Mouse (Mus musculus) MEL (cell line): ENCODE results near the gene Esyt3. TPM values are rescaled to one million over a fixed set of nuclear protein-coding genes. Genes with fewer than 3 reads are reported as not detected.

Experiments used
- DNase-seq: peaks from one replicate; pipeline ENCODE4 v3.0.0; 2011; ENCODE audit warnings: low read depth, low spot score
- H3K27ac ChIP-seq: 2 replicates; pipeline ENCODE4 v1.5.1; 2012; ENCODE audit warnings: low read depth, mild to moderate bottlenecking, control low read depth, low read length, moderate library complexity; ENCODE audit not compliant: control insufficient read depth
- H3K27me3 ChIP-seq, 2 experiments: fragments of 150-350 bp in 1 of 2; sonication (generic) in 1 of 2; 2 replicates each; pipeline ENCODE4 v1.6.1; 2012; ENCODE audit warnings: low read length in 2 of 2, mild to moderate bottlenecking in 2 of 2, improper control_type of control experiment in 1 of 2, moderate library complexity in 1 of 2; ENCODE audit not compliant: insufficient read depth in 2 of 2, control insufficient read depth in 1 of 2
- H3K36me3 ChIP-seq, 2 experiments: 2 replicates each; pipeline ENCODE4 v1.6.1; 2012 to 2014; ENCODE audit warnings: low read length in 2 of 2, improper control_type of control experiment in 1 of 2, inconsistent platforms in 1 of 2, mild to moderate bottlenecking in 1 of 2; ENCODE audit not compliant: insufficient read depth in 2 of 2, control insufficient read depth in 1 of 2
- H3K4me1 ChIP-seq, 2 experiments: fragments of 150-350 bp in 1 of 2; sonication (generic) in 1 of 2; 2 replicates each; pipeline ENCODE4 v1.6.1; 2012; ENCODE audit warnings: low read length in 2 of 2, improper control_type of control experiment in 1 of 2, mild to moderate bottlenecking in 1 of 2; ENCODE audit not compliant: insufficient read depth in 2 of 2, control insufficient read depth in 1 of 2
- H3K4me3 ChIP-seq, 2 experiments: fragments of 150-350 bp in 1 of 2; sonication (generic) in 1 of 2; 2 replicates each; pipeline ENCODE4 v1.5.1; 2012; ENCODE audit warnings: low read depth in 2 of 2, low read length in 2 of 2, mild to moderate bottlenecking in 2 of 2, moderate library complexity in 2 of 2, control low read depth in 1 of 2, improper control_type of control experiment in 1 of 2; ENCODE audit not compliant: control insufficient read depth in 1 of 2, insufficient read depth in 1 of 2
- H3K79me2 ChIP-seq: 2 replicates; pipeline ENCODE4 v1.6.1; 2012; ENCODE audit warnings: mild to moderate bottlenecking, low read length, moderate library complexity; ENCODE audit not compliant: control insufficient read depth, poor library complexity, insufficient read depth
- H3K9ac ChIP-seq: 2 replicates; pipeline ENCODE4 v1.6.1; 2012; ENCODE audit warnings: low read depth, mild to moderate bottlenecking, control low read depth, low read length, moderate library complexity; ENCODE audit not compliant: control insufficient read depth, poor library complexity, severe bottlenecking
- H3K9me3 ChIP-seq: fragments of 150-350 bp; sonication (generic); replicated peaks from 2 replicates; pipeline ENCODE4 v1.6.1; 2012; ENCODE audit warnings: mild to moderate bottlenecking, low read length, improper control_type of control experiment, moderate library complexity; ENCODE audit not compliant: insufficient read depth
- BHLHE40 ChIP-seq: IDR thresholded peaks from 2 replicates; pipeline ENCODE4 v1.6.1; 2012; ENCODE audit warnings: low read depth, mild to moderate bottlenecking, inconsistent platforms, low read length, improper control_type of control experiment, borderline replicate concordance
- CHD1 ChIP-seq: IDR thresholded peaks from 2 replicates; pipeline ENCODE4 v1.6.1; 2012; ENCODE audit warnings: low read depth, mild to moderate bottlenecking, inconsistent platforms, low read length, improper control_type of control experiment
- E2F4 ChIP-seq: IDR thresholded peaks from 2 replicates; pipeline ENCODE4 v1.6.1; 2011; ENCODE audit warnings: low read depth, low read length, improper control_type of control experiment, borderline replicate concordance
- GATA1 ChIP-seq: IDR thresholded peaks from 2 replicates; pipeline ENCODE4 v1.6.1; 2011; ENCODE audit warnings: low read depth, low read length, improper control_type of control experiment
- HCFC1 ChIP-seq: IDR thresholded peaks from 2 replicates; pipeline ENCODE4 v1.6.1; 2012; ENCODE audit warnings: low read depth, mild to moderate bottlenecking, inconsistent platforms, low read length, improper control_type of control experiment, moderate library complexity
- JUND ChIP-seq: IDR thresholded peaks from 2 replicates; pipeline ENCODE4 v1.6.1; 2011; ENCODE audit warnings: low read depth, mild to moderate bottlenecking, improper control_type of control experiment, low read length
- MAFK ChIP-seq: IDR thresholded peaks from 2 replicates; pipeline ENCODE4 v1.6.1; 2011; ENCODE audit warnings: low read depth, mild to moderate bottlenecking, low read length, improper control_type of control experiment, borderline replicate concordance
- MYC ChIP-seq: IDR thresholded peaks from 2 replicates; pipeline ENCODE4 v1.6.1; 2011; ENCODE audit warnings: low read depth, mild to moderate bottlenecking, low read length, improper control_type of control experiment, moderate library complexity
- NELFE ChIP-seq: IDR thresholded peaks from 2 replicates; pipeline ENCODE4 v1.6.1; 2011; ENCODE audit warnings: low read depth, low read length, improper control_type of control experiment
- POLR2A ChIP-seq, 2 experiments: IDR thresholded peaks; 2 replicates each; pipeline ENCODE4 v1.6.1; 2011 to 2012; ENCODE audit warnings: low read length in 2 of 2, mild to moderate bottlenecking in 2 of 2, control low read depth in 1 of 2, improper control_type of control experiment in 1 of 2, low read depth in 1 of 2, moderate library complexity in 1 of 2; ENCODE audit not compliant: control insufficient read depth in 1 of 2, insufficient read depth in 1 of 2, poor library complexity in 1 of 2
- RCOR1 ChIP-seq: IDR thresholded peaks from 2 replicates; pipeline ENCODE4 v1.6.1; 2012; ENCODE audit warnings: low read depth, mild to moderate bottlenecking, inconsistent platforms, low read length, improper control_type of control experiment
- TAL1 ChIP-seq: IDR thresholded peaks from 2 replicates; pipeline ENCODE4 v1.6.1; 2012; ENCODE audit warnings: mild to moderate bottlenecking, inconsistent platforms, low read length, moderate library complexity, mixed read lengths
- TBP ChIP-seq: IDR thresholded peaks from 2 replicates; pipeline ENCODE4 v1.8.0; 2011; ENCODE audit warnings: low read depth, low read length, improper control_type of control experiment
- USF1 ChIP-seq: IDR thresholded peaks from 2 replicates; pipeline ENCODE4 v1.6.1; 2014; ENCODE audit warnings: low read depth, mild to moderate bottlenecking, inconsistent platforms, low read length, improper control_type of control experiment, moderate library complexity
- USF2 ChIP-seq, 2 experiments: IDR thresholded peaks; 2 replicates each; pipeline ENCODE4 v1.6.1; 2011 to 2012; ENCODE audit warnings: improper control_type of control experiment in 2 of 2, low read length in 2 of 2, borderline replicate concordance in 1 of 2, inconsistent platforms in 1 of 2, low read depth in 1 of 2, mild to moderate bottlenecking in 1 of 2; ENCODE audit not compliant: insufficient read depth in 1 of 2
- ZMIZ1 ChIP-seq: IDR thresholded peaks from 2 replicates; pipeline ENCODE4 v1.6.1; 2012; ENCODE audit warnings: low read depth, mild to moderate bottlenecking, inconsistent platforms, low read length, improper control_type of control experiment, moderate library complexity
- ZNF384 ChIP-seq: IDR thresholded peaks from 2 replicates; pipeline ENCODE4 v1.6.1; 2012; ENCODE audit warnings: low read depth, mild to moderate bottlenecking, inconsistent platforms, low read length, improper control_type of control experiment
- polyA plus RNA-seq, 2 experiments: library from polyadenylated mRNA; stranded (reverse) in 1 of 2; unstranded in 1 of 2; fragments of >175 nt in 1 of 2; fragments of >200 nt in 1 of 2; gene quantifications; 2 replicates each; pipeline versions ENCODE4 v1.2.1 to v1.2.4; 2012; ENCODE audit warnings: low replicate concordance in 2 of 2, low read depth in 1 of 2; ENCODE audit not compliant: insufficient read length in 2 of 2, insufficient read depth in 1 of 2, missing spikeins in 1 of 2
- total RNA-seq: library from RNA; depleted of rRNA; stranded (reverse); fragments of 300-350 nt; gene quantifications from 2 replicates; pipeline ENCODE4 v1.2.3, GENCODE M21; 2012; rRNA removed

Esyt3 gene
- total RNA-seq: 0.03 TPM in 1 of 2 replicates, not detected in the other
- polyA plus RNA-seq: under 1 TPM in 1 of 2 experiments, not detected in 1; 0.07 TPM

DNA sequence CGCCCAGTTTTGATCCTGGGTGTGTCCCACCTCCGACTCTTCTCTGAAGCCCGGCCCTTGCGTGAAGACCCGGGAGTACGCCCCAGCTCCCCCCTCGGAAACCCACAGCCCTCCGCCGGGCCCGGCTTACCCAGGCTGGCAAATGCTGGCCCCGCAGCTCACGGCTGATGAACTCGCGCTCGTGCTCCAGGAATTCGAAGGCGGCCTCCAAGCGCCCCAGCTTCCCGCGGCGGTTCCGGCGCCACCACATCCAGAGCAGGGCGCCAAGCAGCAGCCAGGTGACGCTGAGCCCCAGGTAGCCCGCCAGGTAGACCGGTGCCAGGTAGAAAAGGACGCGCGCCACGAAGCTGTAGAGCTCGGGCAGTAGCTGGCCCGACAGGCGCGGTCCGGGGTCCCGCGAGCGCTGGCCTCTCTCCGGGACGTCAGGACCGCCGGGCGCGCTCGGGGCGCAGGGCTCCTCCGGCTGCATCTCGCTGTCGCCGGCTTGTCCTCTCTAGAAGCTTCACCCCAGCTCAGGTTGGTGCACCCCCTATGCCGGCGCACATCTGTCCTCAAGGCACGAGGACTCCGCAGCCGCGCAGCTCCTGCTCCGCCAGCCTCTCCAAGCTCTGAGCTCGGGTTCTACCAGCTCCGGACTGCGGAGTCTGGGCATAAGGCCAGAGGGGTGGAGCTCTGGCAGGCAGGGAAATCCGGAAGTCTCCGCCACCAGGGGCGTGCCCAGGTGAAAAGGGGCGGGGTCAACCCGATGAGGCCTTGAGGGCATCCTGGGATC, at the start of gene Esyt3:
Esyt3 (minus strand) TSS at position 637 of the 772 bp plus-strand sequence.
- H3K79me2 ChIP-seq: no peaks in the 10 kb centered on the region
- no peaks in the 10 kb centered on the region for H3K9me3 ChIP-seq
- no peaks in the 10 kb centered on the region for H3K36me3 ChIP-seq
- H3K27ac ChIP-seq: no peak within 1 kb of the TSS
- H3K4me3 ChIP-seq: no peak within 1 kb of the TSS
- no peak for DNase-seq
- 0 out of 4 replicates have a peak, but pooled peaks cover 0 to 2% of the 10 kb centered on the region in 2 experiments for H3K4me1 ChIP-seq
- H3K27me3 ChIP-seq: no peaks in the 10 kb centered on the region; a peak in 1 of 4 replicates
- TF ChIP-seq MAFK (no peak), HCFC1 (no peak), JUND (no peak), ZNF384 (no peak)
- TF ChIP-seq, all 39 proteins: peak for 0
- H3K9ac ChIP-seq: no peak within 1 kb of the TSS

DNA sequence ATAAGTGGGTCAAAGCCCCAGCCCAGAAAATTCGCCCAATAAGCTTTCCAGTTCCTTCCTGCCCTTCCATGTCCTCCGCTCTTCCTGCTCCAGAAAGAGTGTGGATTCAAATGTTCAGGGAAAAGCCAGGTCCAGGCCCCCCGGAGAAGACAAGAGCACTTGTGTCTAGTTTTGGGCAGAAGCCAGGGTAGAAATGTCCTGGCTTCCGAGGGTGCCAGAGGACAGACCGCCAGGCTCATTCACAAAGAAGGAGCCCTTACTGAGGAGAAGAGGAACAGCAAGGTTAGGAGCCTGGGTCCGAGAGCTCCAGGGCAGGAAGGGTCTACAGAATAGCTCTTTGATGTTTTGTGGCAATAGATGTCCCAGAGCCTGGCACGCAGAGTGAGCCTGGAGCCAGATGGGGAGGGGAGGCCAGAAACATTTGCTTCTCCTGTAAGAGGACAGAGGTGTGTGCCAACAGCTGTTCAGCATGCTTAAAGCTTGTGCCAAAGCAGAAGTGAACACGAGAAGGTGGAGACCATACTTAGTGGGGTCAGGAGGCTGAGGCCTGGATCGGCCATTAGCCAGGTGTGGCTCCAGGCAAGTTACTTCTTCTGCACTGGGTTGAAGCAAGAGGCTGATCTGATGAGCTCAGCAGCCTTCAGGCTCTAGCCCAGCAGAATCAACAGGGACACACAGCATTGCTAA, 43.1 kb upstream of the Esyt3 start:
- no peak overlapping the region for H3K4me3 ChIP-seq
- H3K79me2 ChIP-seq: no peaks in the 10 kb centered on the region
- no peaks in the 10 kb centered on the region for H3K4me1 ChIP-seq
- no peak for TF ChIP-seq BHLHE40
- no peak for TF ChIP-seq RCOR1
- TF ChIP-seq USF2 (IDR thresholded peaks at IDR 0.05; ENCODE audit: borderline replicate concordance in 1 of 2, insufficient read depth in 1 of 2, low read depth in 1 of 2, low read length in 2 of 2): no peak
- no peak for TF ChIP-seq ZNF384
- no peak for TF ChIP-seq ZMIZ1
- no peak for TF ChIP-seq E2F4
- TF ChIP-seq HCFC1: no peak
- H3K9me3 ChIP-seq: no peaks in the 10 kb centered on the region
- no peak for DNase-seq
- no peak overlapping the region for H3K27ac ChIP-seq
- H3K27me3 ChIP-seq: peaks cover 0 to 5% of the 10 kb centered on the region in 2 experiments; a peak in 2 of 4 replicates
- no peaks in the 10 kb centered on the region for H3K36me3 ChIP-seq
- no peak overlapping the region for H3K9ac ChIP-seq

DNA sequence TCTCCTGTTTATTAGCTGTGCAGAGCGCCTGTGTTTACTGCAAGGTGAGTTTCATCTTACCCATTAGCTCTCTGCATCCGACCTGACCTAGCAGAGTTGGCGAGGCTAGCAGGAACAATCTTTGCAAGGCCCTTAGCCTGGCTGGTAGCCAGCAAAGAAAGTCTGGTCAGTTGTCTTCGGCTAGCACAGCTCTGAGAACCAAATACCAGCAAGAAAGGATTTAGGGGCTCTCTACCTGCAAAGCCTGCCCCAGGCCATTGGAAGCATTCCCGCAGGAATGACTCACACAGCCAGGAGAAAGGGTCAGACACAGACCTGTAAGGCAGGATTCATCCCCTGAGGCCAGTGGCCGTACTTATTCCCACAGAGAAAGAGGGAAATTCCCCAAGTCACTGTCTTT, 42.4 kb upstream of the Esyt3 start:
- no peaks in the 10 kb centered on the region for H3K9me3 ChIP-seq
- no peak for TF ChIP-seq TAL1
- TF ChIP-seq TBP: no peak
- no peak for TF ChIP-seq CHD1
- no peak for TF ChIP-seq NELFE
- no peak for TF ChIP-seq BHLHE40
- no peak for TF ChIP-seq MYC
- no peak for TF ChIP-seq GATA1
- no peak for TF ChIP-seq USF1
- TF ChIP-seq RCOR1: no peak
- no peak for TF ChIP-seq POLR2A (IDR thresholded peaks at IDR 0.05; ENCODE audit: control insufficient read depth in 1 of 2, insufficient read depth in 1 of 2, low read depth in 1 of 2, low read length in 2 of 2, poor library complexity in 1 of 2)
- TF ChIP-seq, all 39 proteins: peak for 0
- peaks cover 0 to 5% of the 10 kb centered on the region in 2 experiments; a peak in 2 of 4 replicates for H3K27me3 ChIP-seq

More for the DNA sequence above, 42.4 kb upstream of the Esyt3 start:
- Histone ChIP-seq H3K36me3 (no peaks in the 10 kb centered on the region), H3K4me1 (no peaks in the 10 kb centered on the region), H3K4me3 (no peak overlapping the region), H3K79me2 (no peaks in the 10 kb centered on the region), H3K9ac (no peak overlapping the region), H3K27ac (no peak overlapping the region)
- no peak for DNase-seq
